Mouse (Mus musculus) limb, embryonic 12.5 days (tissue): Measurements from ENCODE around the gene Tsen54. TPM values are rescaled to one million over a fixed set of nuclear protein-coding genes. Genes with fewer than 3 reads are reported as not detected.

Source experiments
- ATAC-seq: fragments of 200-750 bp; cut with Nextera tagmentation; 2 replicates; pipeline ENCODE4 v1.8.0; 2017; ENCODE audit warnings: low read depth, moderate TSS enrichment; ENCODE audit not compliant: insufficient number of reproducible peaks, insufficient read depth, low FRiP score, low TSS enrichment
- H3K27ac ChIP-seq: fragments of 300-500 bp; sonication (generic); 2 replicates; pipeline ENCODE4 v1.5.1; 2016; ENCODE audit warnings: mild to moderate bottlenecking, moderate library complexity
- H3K27me3 ChIP-seq: fragments of 300-500 bp; sonication (generic); 2 replicates; pipeline ENCODE4 v1.6.1; 2016; ENCODE audit warnings: mild to moderate bottlenecking, moderate library complexity
- H3K36me3 ChIP-seq: fragments of 300-500 bp; sonication (generic); 2 replicates; pipeline ENCODE4 v1.6.1; 2016; ENCODE audit warnings: mild to moderate bottlenecking, moderate library complexity
- H3K4me1 ChIP-seq: fragments of 300-500 bp; sonication (generic); replicated peaks from 2 replicates; pipeline ENCODE4 v1.6.1; 2016
- H3K4me2 ChIP-seq: fragments of 300-500 bp; sonication (generic); 2 replicates; pipeline ENCODE4 v1.6.1; 2016; ENCODE audit warnings: mild to moderate bottlenecking, moderate library complexity
- H3K4me3 ChIP-seq: fragments of 300-500 bp; sonication (generic); replicated peaks from 2 replicates; pipeline ENCODE4 v1.5.1; 2016; ENCODE audit warnings: mild to moderate bottlenecking
- H3K9ac ChIP-seq: fragments of 300-500 bp; sonication (generic); replicated peaks from 2 replicates; pipeline ENCODE4 v1.6.1; 2016; ENCODE audit warnings: mild to moderate bottlenecking, moderate library complexity
- H3K9me3 ChIP-seq: fragments of 300-500 bp; sonication (generic); 2 replicates; pipeline ENCODE4 v1.6.1; 2016; ENCODE audit warnings: mild to moderate bottlenecking, moderate library complexity
- WGBS: fragments of 180-500 bp; shearing (Covaris S2); methylation state at CpG from one replicate; pipeline ENCODE4 v1.1.7; 2016; 5-methylcytosine and 5-hydroxymethylcytosine counted together
- polyA plus RNA-seq: library from polyadenylated mRNA; unstranded; fragments of >200 nt; fragmentation: Nextera tagmentation; extraction: Ambion mirVana; gene quantifications from 2 replicates; pipeline ENCODE4 v1.2.1, GENCODE M21; 2016

Gene Tsen54
- 33.2 and 36.1 TPM in 2 replicates for polyA plus RNA-seq

GRCm38 (mm10) chr11:115814605-115815450, at the start of gene Tsen54:
Tsen54 (plus strand) TSS chr11:115814724.
- Histone ChIP-seq H3K4me2 (peak within 1 kb of the TSS; percentile 89), H3K9me3 (no peaks in the 10 kb centered on the region), H3K27me3 (no peaks in the 10 kb centered on the region), H3K4me3 (peak within 1 kb of the TSS; percentile 95), H3K4me1 (peaks cover 48% of the 10 kb centered on the region), H3K36me3 (peaks cover 44% of the 10 kb centered on the region), H3K9ac (peak within 1 kb of the TSS; percentile 85), H3K27ac (peak within 1 kb of the TSS; percentile 82)
- WGBS = under 1% methylated on average over 84 of the region's 84 CpGs
- ATAC-seq = 0 out of 2 replicates have a peak, but pooled peaks have one; percentile 13

DNA sequence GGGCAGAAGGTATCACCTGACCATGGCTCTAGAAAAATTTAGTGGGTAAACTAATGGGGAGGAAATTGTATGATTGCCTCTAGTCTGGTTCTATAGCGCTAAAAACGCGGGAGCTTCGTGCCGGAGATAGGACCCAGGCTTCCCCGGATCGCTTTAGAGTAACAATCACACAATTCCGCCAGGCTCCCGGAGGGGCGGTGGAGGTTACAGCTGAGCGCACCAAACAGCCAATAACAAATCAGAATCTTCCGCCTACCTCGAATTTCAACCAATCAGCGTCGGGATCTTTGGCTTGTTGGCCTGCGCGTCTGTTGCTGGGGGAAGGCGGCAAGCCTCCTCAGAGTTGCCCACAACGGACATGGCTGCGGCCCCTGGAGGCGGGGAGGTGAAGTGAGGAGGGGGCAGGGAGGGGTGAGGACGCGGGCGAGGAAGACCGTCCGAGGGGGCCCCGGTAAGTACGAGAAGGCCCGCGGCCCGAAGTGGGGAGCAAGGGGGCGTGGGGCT, 49.4 kb upstream of the Tsen54 start, which contains the start of gene Tmem94:
TSS of gene Tmem94 (plus strand) at position 331 of the 504 bp plus-strand sequence.
- Histone ChIP-seq H3K36me3 (no peaks in the 10 kb centered on the region; the same call in 1 of the 2 replicates), H3K9me3 (no peaks in the 10 kb centered on the region), H3K4me1 (peaks cover 8% of the 10 kb centered on the region), H3K9ac (peak within 1 kb of the TSS; percentile 92), H3K27ac (peak within 1 kb of the TSS; percentile 92), H3K27me3 (no peaks in the 10 kb centered on the region), H3K4me2 (peak within 1 kb of the TSS; percentile 79), H3K4me3 (peak within 1 kb of the TSS; percentile 79)
- ATAC-seq = peak; percentile 95
- WGBS = under 1% methylated on average over 32 of the region's 32 CpGs

DNA sequence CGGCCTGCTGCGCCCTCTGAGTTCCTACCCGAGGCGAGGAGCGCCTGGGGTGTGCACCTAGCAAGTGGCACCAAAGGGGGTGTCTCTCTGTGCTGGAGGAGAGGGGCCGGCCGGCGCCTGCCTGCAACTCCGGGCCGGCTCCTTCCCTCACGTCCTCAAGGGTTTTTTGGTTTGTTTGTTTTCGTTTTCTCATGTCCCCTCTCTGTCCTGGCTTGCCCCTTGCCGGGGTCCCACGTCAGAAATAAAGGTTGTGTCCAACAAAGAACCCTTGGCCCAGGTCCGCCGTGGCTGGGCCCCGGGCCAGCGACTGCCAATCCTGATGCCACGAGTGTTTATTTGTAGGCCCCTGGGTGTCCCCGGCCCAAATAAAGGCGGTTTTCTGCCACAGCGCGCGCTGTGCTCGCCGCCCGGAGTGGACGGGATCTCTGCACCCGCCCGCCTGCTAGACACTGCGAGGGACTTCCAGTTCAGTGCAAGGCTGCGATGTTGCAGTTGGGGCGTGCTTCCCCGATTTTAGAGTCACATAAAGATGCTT, 48.9 kb upstream of the Tsen54 start:
- Histone ChIP-seq H3K4me2 (peak overlapping the region; percentile 79), H3K9ac (peak overlapping the region; percentile 92), H3K4me3 (peak overlapping the region; percentile 79), H3K27ac (peak overlapping the region; percentile 92), H3K27me3 (no peaks in the 10 kb centered on the region), H3K36me3 (no peaks in the 10 kb centered on the region; the same call in 1 of the 2 replicates), H3K4me1 (peaks cover 8% of the 10 kb centered on the region), H3K9me3 (no peaks in the 10 kb centered on the region)
- peak; percentile 78 for ATAC-seq
- under 1% methylated on average over 34 of the region's 34 CpGs for WGBS

- Histone ChIP-seq H3K27ac (peak overlapping the region; percentile 92), H3K4me1 (peaks cover 8% of the 10 kb centered on the region), H3K9me3 (no peaks in the 10 kb centered on the region), H3K4me2 (peak overlapping the region; percentile 79), H3K9ac (peak overlapping the region; percentile 92), H3K4me3 (peak overlapping the region; percentile 79), H3K27me3 (no peaks in the 10 kb centered on the region), H3K36me3 (no peaks in the 10 kb centered on the region; the same call in 1 of the 2 replicates)
- 47% methylated on average over 13 of the region's 13 CpGs for WGBS
- no peak for ATAC-seq
Measured at GRCm38 (mm10) chr11:115766356-115766943, 48.1 kb upstream of the Tsen54 start.

- WGBS = 92% methylated on average over 8 of the region's 8 CpGs
- no peaks in the 10 kb centered on the region; the same call in 1 of the 2 replicates for H3K36me3 ChIP-seq
- peak overlapping the region; percentile 92; the same call in 1 of the 2 replicates for H3K27ac ChIP-seq
- H3K27me3 ChIP-seq = no peaks in the 10 kb centered on the region
- H3K4me3 ChIP-seq = 0 out of 2 replicates have a peak overlapping the region, but pooled peaks have one; percentile 79
- ATAC-seq = no peak
- no peaks in the 10 kb centered on the region for H3K9me3 ChIP-seq
- peaks cover 8% of the 10 kb centered on the region for H3K4me1 ChIP-seq
- H3K4me2 ChIP-seq = peak overlapping the region; percentile 79
- 0 out of 2 replicates have a peak overlapping the region, but pooled peaks have one; percentile 92 for H3K9ac ChIP-seq
Measured at GRCm38 (mm10) chr11:115766981-115767380, 47.5 kb upstream of the Tsen54 start.

GRCm38 (mm10) chr11:115768896-115769295, 45.6 kb upstream of the Tsen54 start:
- no peaks in the 10 kb centered on the region for H3K9me3 ChIP-seq
- peaks cover 5% of the 10 kb centered on the region; the same call in 1 of the 2 replicates for H3K36me3 ChIP-seq
- H3K9ac ChIP-seq = no peak overlapping the region
- no peak for ATAC-seq
- H3K27ac ChIP-seq = no peak overlapping the region
- H3K27me3 ChIP-seq = no peaks in the 10 kb centered on the region
- H3K4me1 ChIP-seq = peaks cover 8% of the 10 kb centered on the region
- WGBS = 89% methylated on average over 3 of the region's 3 CpGs
- no peak overlapping the region for H3K4me3 ChIP-seq
- H3K4me2 ChIP-seq = no peak overlapping the region

DNA sequence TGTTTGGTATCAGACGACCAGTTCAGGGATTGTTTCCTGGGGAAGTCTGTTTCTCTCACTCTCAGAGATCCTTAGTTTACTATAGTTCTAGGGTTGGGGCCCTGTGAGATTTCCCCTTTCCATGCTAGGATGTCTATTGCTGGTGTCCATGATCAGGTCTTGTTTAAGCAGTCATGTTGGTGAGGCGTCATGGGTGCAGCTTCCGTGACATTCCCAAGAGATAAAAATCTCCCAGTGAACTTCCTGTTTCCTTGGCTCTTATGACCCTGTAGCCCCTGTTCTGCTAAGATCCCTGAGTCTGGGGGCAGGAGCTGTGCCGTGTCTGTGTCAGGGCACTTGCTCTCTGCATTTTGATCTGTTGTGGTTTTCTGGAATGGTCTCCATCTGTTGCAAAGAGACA, 39.9 kb upstream of the Tsen54 start:
- H3K4me1 ChIP-seq = peaks cover 31% of the 10 kb centered on the region
- 60% methylated on average over 4 of the region's 4 CpGs for WGBS

GRCm38 (mm10) chr11:115775821-115776665, 38.5 kb upstream of the Tsen54 start:
- Histone ChIP-seq H3K9me3 (no peaks in the 10 kb centered on the region), H3K27me3 (no peaks in the 10 kb centered on the region), H3K27ac (no peak overlapping the region), H3K36me3 (peaks cover 16% of the 10 kb centered on the region; the same call in 1 of the 2 replicates), H3K4me1 (peaks cover 45% of the 10 kb centered on the region), H3K9ac (0 out of 2 replicates have a peak overlapping the region, but pooled peaks have one; percentile 27), H3K4me2 (no peak overlapping the region), H3K4me3 (no peak overlapping the region)
- WGBS = 42% methylated on average over 18 of the region's 18 CpGs
- ATAC-seq = no peak

More for the DNA sequence above, 39.9 kb upstream of the Tsen54 start:
- H3K9ac ChIP-seq = no peak overlapping the region
- H3K27me3 ChIP-seq = no peaks in the 10 kb centered on the region
- H3K9me3 ChIP-seq = no peaks in the 10 kb centered on the region
- H3K36me3 ChIP-seq = peaks cover 16% of the 10 kb centered on the region; the same call in 1 of the 2 replicates
- H3K27ac ChIP-seq = no peak overlapping the region
- ATAC-seq = no peak
- H3K4me2 ChIP-seq = no peak overlapping the region
- no peak overlapping the region for H3K4me3 ChIP-seq

DNA sequence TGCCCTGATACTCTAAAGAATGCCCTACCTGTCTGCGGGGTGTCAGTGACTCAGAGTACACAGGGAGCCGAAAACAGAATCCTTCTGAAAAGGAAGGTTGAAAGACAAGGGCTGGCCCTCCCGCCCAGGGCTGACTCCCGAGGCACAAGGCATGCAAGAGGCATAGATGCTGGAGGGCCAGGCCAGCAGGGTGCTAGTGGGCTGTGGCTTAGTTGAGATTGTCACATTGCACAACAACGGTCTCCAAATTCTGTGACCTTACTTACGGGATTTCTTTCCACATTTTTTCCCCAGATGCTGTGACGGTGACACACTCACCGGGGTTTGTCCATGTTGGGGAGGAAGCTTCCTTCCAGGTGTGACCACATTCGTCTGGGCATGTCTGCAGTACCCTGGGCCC, 37.6 kb upstream of the Tsen54 start:
- Histone ChIP-seq H3K9me3 (no peaks in the 10 kb centered on the region), H3K9ac (no peak overlapping the region), H3K4me1 (peaks cover 45% of the 10 kb centered on the region), H3K27ac (no peak overlapping the region; the same call in 1 of the 2 replicates), H3K36me3 (peaks cover 16% of the 10 kb centered on the region; the same call in 1 of the 2 replicates), H3K4me2 (no peak overlapping the region), H3K27me3 (no peaks in the 10 kb centered on the region), H3K4me3 (no peak overlapping the region)
- no peak for ATAC-seq
- 73% methylated on average over 9 of the region's 9 CpGs for WGBS
